Mouse (Mus musculus): ENCODE results near the gene Chchd6.
A peak's percentile ranks its signal among the peaks of the same experiment; 100 is the strongest.

Chchd6 gene

GRCm38 (mm10) chr6:89452976-89453674 is 142.3 kb downstream of the Chchd6 start:
- DNase-seq (ENCODE audit: low read depth), result no peak

GRCm38 (mm10) chr6:89452356-89452755 is 143.1 kb downstream of the Chchd6 start:
- DNase-seq (ENCODE audit: low read depth), result no peak

GRCm38 (mm10) chr6:89448736-89449135 is 146.7 kb downstream of the Chchd6 start:
- DNase-seq (ENCODE audit: low read depth), result peak; percentile 5

DNA sequence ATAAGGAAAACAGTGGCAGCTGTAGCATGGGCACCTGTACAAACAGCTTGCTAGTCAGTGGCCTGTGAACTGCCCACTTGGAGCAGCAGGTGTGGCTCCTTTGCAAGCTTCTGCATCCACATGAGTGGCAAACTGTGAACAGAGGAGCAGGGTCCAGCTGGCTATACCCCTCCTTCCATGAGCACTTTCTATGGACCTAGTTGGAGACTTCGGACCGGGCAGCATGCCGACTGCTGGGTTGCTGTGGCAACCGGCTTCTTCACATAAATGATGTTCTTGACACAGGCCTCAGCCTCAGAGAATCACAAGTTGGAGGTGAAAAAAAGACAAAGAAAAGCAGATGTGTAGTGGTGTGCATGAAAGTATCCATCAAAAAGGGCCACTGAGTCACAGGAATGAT is 154.8 kb downstream of the Chchd6 start:
- no peak for DNase-seq (ENCODE audit: low read depth)

DNA sequence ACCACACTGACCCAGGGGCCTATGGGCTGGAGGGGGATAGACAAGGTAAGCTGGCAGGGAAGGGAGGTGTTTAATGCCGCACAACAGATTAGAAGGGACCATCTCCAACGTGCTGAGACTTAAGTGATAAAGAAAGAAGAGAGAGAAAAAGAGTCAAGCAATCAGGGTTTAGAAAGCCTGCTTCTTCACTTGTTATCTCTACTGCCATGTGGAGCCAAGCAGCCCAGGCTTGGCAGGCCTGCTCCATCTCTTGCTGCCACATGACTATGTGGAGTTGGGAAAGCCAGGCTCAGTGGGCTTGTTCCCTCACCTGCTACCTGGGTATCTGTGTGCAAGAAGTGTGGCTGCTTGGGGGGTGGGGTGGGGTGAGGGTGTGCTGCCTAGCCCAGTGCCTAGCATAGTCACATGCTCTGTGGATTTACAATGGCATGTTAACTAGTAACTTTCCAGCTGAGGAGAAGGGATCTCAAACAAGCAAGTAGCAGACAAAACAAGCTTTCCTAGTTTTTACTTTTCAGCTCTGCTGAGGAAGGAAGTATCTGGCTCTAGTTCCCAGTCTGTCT is 163.5 kb downstream of the Chchd6 start:
- no peak for DNase-seq (ENCODE audit: low read depth)

GRCm38 (mm10) chr6:89430749-89431148 is 164.7 kb downstream of the Chchd6 start:
- no peak for DNase-seq (ENCODE audit: low read depth)

- no peak for DNase-seq (ENCODE audit: low read depth)
These were observed 166.6 kb downstream of the Chchd6 start for GRCm38 (mm10) chr6:89428661-89429375.

GRCm38 (mm10) chr6:89424461-89424860 is 171.0 kb downstream of the Chchd6 start:
- no peak for DNase-seq (ENCODE audit: low read depth)

- DNase-seq (ENCODE audit: low read depth), result no peak
These were observed 172.8 kb downstream of the Chchd6 start for GRCm38 (mm10) chr6:89422621-89423020.

GRCm38 (mm10) chr6:89421922-89422321 is 173.5 kb downstream of the Chchd6 start:
- peak; percentile 26 for DNase-seq (ENCODE audit: low read depth)

- no peak for DNase-seq (ENCODE audit: low read depth)
These were observed 173.9 kb downstream of the Chchd6 start for GRCm38 (mm10) chr6:89421503-89421902.

- DNase-seq (ENCODE audit: low read depth), result no peak
These were observed 174.7 kb downstream of the Chchd6 start for GRCm38 (mm10) chr6:89420756-89421155.

DNA sequence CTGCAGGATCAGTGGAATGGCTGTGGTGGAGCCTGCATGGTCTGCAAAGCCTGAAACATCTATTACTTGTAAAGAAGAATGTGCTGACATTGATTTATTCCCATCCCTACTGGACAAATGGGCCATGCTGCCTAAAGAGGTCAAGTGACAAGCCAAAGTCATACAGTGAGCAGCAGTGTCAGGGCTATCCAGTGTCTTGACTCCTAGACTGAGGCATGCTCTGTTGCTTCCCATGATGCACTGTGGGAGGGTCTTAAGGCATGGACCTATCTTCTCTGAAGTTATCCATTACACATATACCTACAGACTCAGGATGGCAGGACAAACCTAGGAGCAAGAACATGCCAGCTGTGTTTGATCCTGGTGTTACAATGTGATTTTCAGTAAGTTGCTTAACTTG is 175.3 kb downstream of the Chchd6 start:
- DNase-seq (ENCODE audit: low read depth), result no peak

- no peak for DNase-seq (ENCODE audit: low read depth)
These were observed 176.2 kb downstream of the Chchd6 start for GRCm38 (mm10) chr6:89419066-89419815.

- DNase-seq (ENCODE audit: low read depth), result no peak
These were observed 179.3 kb downstream of the Chchd6 start for GRCm38 (mm10) chr6:89416030-89416595.

- no peak for DNase-seq (ENCODE audit: low read depth)
These were observed 180.4 kb downstream of the Chchd6 start for GRCm38 (mm10) chr6:89415091-89415490.

GRCm38 (mm10) chr6:89414126-89414525 is 181.3 kb downstream of the Chchd6 start:
- DNase-seq (ENCODE audit: low read depth), result no peak

GRCm38 (mm10) chr6:89413481-89413884 is 182.0 kb downstream of the Chchd6 start:
- no peak for DNase-seq (ENCODE audit: low read depth)

DNA sequence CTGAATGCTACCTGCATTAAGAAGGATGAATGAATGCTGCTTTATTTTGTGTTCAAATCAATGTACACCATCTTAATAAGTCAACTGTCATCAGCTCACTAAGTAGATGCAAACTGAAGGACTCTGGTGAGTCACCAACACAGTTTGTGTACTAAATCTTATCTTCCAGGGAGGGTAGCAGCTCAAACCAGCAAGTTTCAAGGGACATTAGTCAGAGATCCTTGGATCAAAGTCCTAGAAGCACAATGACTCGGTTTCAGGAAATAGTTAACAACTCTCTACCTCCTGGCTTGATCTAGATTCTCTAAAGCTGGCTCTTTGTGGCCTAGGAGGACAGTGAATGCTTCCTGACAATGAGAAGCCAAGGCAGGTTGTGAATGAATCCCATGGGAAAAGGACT is 182.9 kb downstream of the Chchd6 start:
- no peak for DNase-seq (ENCODE audit: low read depth)

- no peak for DNase-seq (ENCODE audit: low read depth)
These were observed 186.4 kb downstream of the Chchd6 start for GRCm38 (mm10) chr6:89409041-89409440.

DNA sequence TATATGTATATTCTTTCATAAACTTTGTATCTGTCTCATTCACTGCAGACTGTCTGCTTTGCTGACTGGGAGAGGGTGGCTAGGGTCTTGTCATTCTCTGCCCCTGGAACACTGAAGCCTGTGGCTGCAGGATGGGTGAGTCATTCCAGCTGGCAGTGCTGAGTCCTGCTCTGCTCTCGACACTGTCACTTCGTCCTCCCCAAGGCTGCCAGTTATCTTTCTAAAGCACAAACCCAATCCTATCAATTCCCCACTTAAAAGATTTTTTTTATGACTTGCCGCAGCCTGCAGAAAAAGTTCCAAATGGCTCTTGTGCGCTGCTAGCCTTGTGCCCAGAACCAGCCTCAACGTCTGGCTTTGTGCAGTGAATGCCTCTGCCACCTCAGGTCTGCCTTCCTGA is 187.2 kb downstream of the Chchd6 start:
- DNase-seq (ENCODE audit: low read depth), result no peak

- DNase-seq (ENCODE audit: low read depth), result no peak
These were observed 188.1 kb downstream of the Chchd6 start for GRCm38 (mm10) chr6:89407247-89407889.

Measured in c-Kit-positive CD71-negative TER-119-negative erythroid progenitor cells, embryonic 14.5 days (primary cell).